ENCODE assay signal across 9 mouse cellular contexts in genomic region chr5:38469891-38470578, GRCm38 (mm10). TPM values are rescaled to one million over a fixed set of nuclear protein-coding genes. Genes with fewer than 3 reads are reported as not detected.
DNase-seq lines count a peak whose midpoint lies in the region; ATAC-seq and TF ChIP-seq lines count a peak whose summit lies in the region.
"Had no signal": no experiment of that assay in that cellular context is flagged by ENCODE, and none has a peak within 500 bp of the region (broad histone marks: within the 10 kb centered on the region; RNA-seq: fewer than 3 reads in every experiment).

No protein-coding gene starts in this region.

- H3K79me2 ChIP-seq in C2C12 (ENCODE audit: control insufficient read depth, insufficient read depth): no peaks in the 10 kb centered on the region

- no peak overlapping the region for H3K27ac ChIP-seq in bone marrow macrophage, adult 2 months (ENCODE audit: insufficient read depth, low read depth, low read length)
- H3K27ac ChIP-seq in embryonic fibroblast, embryonic 13.5 days (ENCODE audit: insufficient read depth, low read length): no peak overlapping the region
- H3K27ac ChIP-seq in heart, embryonic 12.5 days (ENCODE audit: poor library complexity, severe bottlenecking): no peak overlapping the region
- H3K27ac ChIP-seq in liver, embryonic 14.5 days: no peak overlapping the region
- no peak overlapping the region for H3K27ac ChIP-seq in neural tube, embryonic 11.5 days (ENCODE audit: low read depth, low read length)
- no peak overlapping the region for H3K27ac ChIP-seq in stomach, embryonic 16.5 days (ENCODE audit: low read length)
- H3K27ac ChIP-seq: embryonic facial prominence, embryonic 13.5 days had no signal

- H3K4me3 ChIP-seq in C2C12 (ENCODE audit: insufficient read depth, poor library complexity, severe bottlenecking): no peak overlapping the region
- no peak overlapping the region for H3K4me3 ChIP-seq in bone marrow macrophage, adult 2 months (ENCODE audit: insufficient read depth, low read length)
- no peak overlapping the region for H3K4me3 ChIP-seq in embryonic fibroblast, embryonic 13.5 days (ENCODE audit: insufficient read depth, low read length)
- H3K4me3 ChIP-seq in heart, embryonic 12.5 days: no peak overlapping the region
- no peak overlapping the region for H3K4me3 ChIP-seq in liver, embryonic 14.5 days (ENCODE audit: insufficient read depth in 1 of 2, low read depth in 2 of 2, low read length in 2 of 2)
- H3K4me3 ChIP-seq in neural tube, embryonic 11.5 days (ENCODE audit: low read depth, low read length): no peak overlapping the region
- H3K4me3 ChIP-seq in stomach, embryonic 16.5 days (replicated peaks; ENCODE audit: low read length): no peak overlapping the region
- H3K4me3 ChIP-seq: embryonic facial prominence, embryonic 13.5 days had no signal

- TF ChIP-seq EP300 in liver, embryonic 14.5 days (IDR thresholded peaks at IDR 0.05; ENCODE audit: low read depth): no peak

- no peaks in the 10 kb centered on the region for H3K4me1 ChIP-seq in bone marrow macrophage, adult 2 months (ENCODE audit: control insufficient read depth, insufficient read depth, low read length)
- no peaks in the 10 kb centered on the region for H3K4me1 ChIP-seq in embryonic fibroblast, embryonic 13.5 days (ENCODE audit: control insufficient read depth, insufficient read depth, low read length)
- no peaks in the 10 kb centered on the region for H3K4me1 ChIP-seq in heart, embryonic 12.5 days (replicated peaks)
- H3K4me1 ChIP-seq in liver, embryonic 14.5 days (replicated peaks; ENCODE audit: control insufficient read depth in 2 of 2, insufficient read depth in 2 of 2, low read length in 1 of 2): peaks cover 0 to 8% of the 10 kb centered on the region in 2 experiments; a peak in 1 of 4 replicates
- H3K4me1 ChIP-seq in neural tube, embryonic 11.5 days (ENCODE audit: control insufficient read depth, insufficient read depth, low read length): no peaks in the 10 kb centered on the region
- H3K4me1 ChIP-seq in stomach, embryonic 16.5 days (ENCODE audit: control insufficient read depth, insufficient read depth, low read length): no peaks in the 10 kb centered on the region

- DNase-seq in kidney, postnatal 14 days: peak; percentile 78
- DNase-seq in liver, embryonic 14.5 days (ENCODE audit: low read depth in 3 of 3, low spot score in 3 of 3): peak; percentile 39 to 45 (median 40)
- DNase-seq in neural tube, embryonic 11.5 days (ENCODE audit: low spot score): peak; percentile 83

- peak; percentile 57 for TF ChIP-seq CTCF in C2C12 (IDR thresholded peaks at IDR 0.05; ENCODE audit: control insufficient read depth, insufficient read depth, insufficient read length)
- TF ChIP-seq CTCF in bone marrow macrophage, adult 2 months (IDR thresholded peaks at IDR 0.05; ENCODE audit: low read depth, low read length): peak; percentile 88
- peak; percentile 59 for TF ChIP-seq CTCF in embryonic fibroblast, embryonic 13.5 days (IDR thresholded peaks at IDR 0.05; ENCODE audit: borderline replicate concordance, insufficient read depth, low read length)
- TF ChIP-seq CTCF in liver, embryonic 14.5 days (IDR thresholded peaks at IDR 0.05; ENCODE audit: low read depth): peak; percentile 93

- 24% methylated on average over 5 of the region's 5 CpGs for WGBS in heart, embryonic 12.5 days
- 24% methylated on average over 5 of the region's 5 CpGs for WGBS in liver, embryonic 14.5 days (ENCODE audit: insufficient replicate concordance)
- WGBS in neural tube, embryonic 11.5 days: 21% methylated on average over 5 of the region's 5 CpGs
- WGBS in stomach, embryonic 16.5 days: 26% methylated on average over 5 of the region's 5 CpGs

- no peaks in the 10 kb centered on the region for H3K27me3 ChIP-seq in C2C12 (ENCODE audit: control insufficient read depth, insufficient read depth, insufficient read length)
- H3K27me3 ChIP-seq in heart, embryonic 12.5 days (replicated peaks): peaks cover 6% of the 10 kb centered on the region; the same call in 1 of the 2 replicates
- H3K27me3 ChIP-seq in liver, embryonic 14.5 days (ENCODE audit: control insufficient read depth, insufficient read depth, low read length): no peaks in the 10 kb centered on the region
- H3K27me3 ChIP-seq in neural tube, embryonic 11.5 days (ENCODE audit: control insufficient read depth, insufficient read depth, low read length): no peaks in the 10 kb centered on the region
- no peaks in the 10 kb centered on the region for H3K27me3 ChIP-seq in stomach, embryonic 16.5 days (ENCODE audit: control insufficient read depth, insufficient read depth, low read length)
- H3K27me3 ChIP-seq: embryonic facial prominence, embryonic 13.5 days had no signal

- no peaks in the 10 kb centered on the region for H3K79me3 ChIP-seq in C2C12 (ENCODE audit: low read depth)

- H3K36me3 ChIP-seq in C2C12 (ENCODE audit: control insufficient read depth, insufficient read depth): no peaks in the 10 kb centered on the region
- no peaks in the 10 kb centered on the region for H3K36me3 ChIP-seq in heart, embryonic 12.5 days
- no peaks in the 10 kb centered on the region for H3K36me3 ChIP-seq in liver, embryonic 14.5 days (replicated peaks; ENCODE audit: control insufficient read depth, insufficient read depth, low read depth)
- no peaks in the 10 kb centered on the region for H3K36me3 ChIP-seq in neural tube, embryonic 11.5 days (ENCODE audit: control insufficient read depth, insufficient read depth, low read length)
- H3K36me3 ChIP-seq in stomach, embryonic 16.5 days (ENCODE audit: control insufficient read depth, insufficient read depth, low read length): no peaks in the 10 kb centered on the region
- H3K36me3 ChIP-seq: embryonic facial prominence, embryonic 13.5 days had no signal

- no peak overlapping the region for H3K9ac ChIP-seq in heart, embryonic 12.5 days
- H3K9ac ChIP-seq in liver, embryonic 14.5 days (replicated peaks): no peak overlapping the region
- H3K9ac ChIP-seq in neural tube, embryonic 11.5 days (ENCODE audit: low read length): no peak overlapping the region
- no peak overlapping the region for H3K9ac ChIP-seq in stomach, embryonic 16.5 days (ENCODE audit: low read length)
- H3K9ac ChIP-seq: embryonic facial prominence, embryonic 13.5 days had no signal

- no peak for TF ChIP-seq POLR2A in bone marrow macrophage, adult 2 months (IDR thresholded peaks at IDR 0.05; ENCODE audit: borderline replicate concordance, low read depth, low read length)
- no peak for TF ChIP-seq POLR2A in embryonic fibroblast, embryonic 13.5 days (IDR thresholded peaks at IDR 0.05; ENCODE audit: low read depth, low read length)

- H3K4me2 ChIP-seq in heart, embryonic 12.5 days: no peak overlapping the region
- H3K4me2 ChIP-seq in liver, embryonic 14.5 days (ENCODE audit: low read depth): no peak overlapping the region
- H3K4me2 ChIP-seq in neural tube, embryonic 11.5 days (ENCODE audit: low read depth): no peak overlapping the region
- H3K4me2 ChIP-seq in stomach, embryonic 16.5 days (ENCODE audit: low read depth, low read length): no peak overlapping the region
- H3K4me2 ChIP-seq: embryonic facial prominence, embryonic 13.5 days had no signal

- H3K9me3 ChIP-seq in heart, embryonic 12.5 days (replicated peaks): no peaks in the 10 kb centered on the region
- H3K9me3 ChIP-seq in liver, embryonic 14.5 days (ENCODE audit: control insufficient read depth, low read length): no peaks in the 10 kb centered on the region
- no peaks in the 10 kb centered on the region for H3K9me3 ChIP-seq in neural tube, embryonic 11.5 days (ENCODE audit: control insufficient read depth, low read length)
- no peaks in the 10 kb centered on the region for H3K9me3 ChIP-seq in stomach, embryonic 16.5 days (replicated peaks; ENCODE audit: control insufficient read depth, low read length)
- H3K9me3 ChIP-seq: embryonic facial prominence, embryonic 13.5 days had no signal

- peak; percentile 48; the same call in 1 of the 2 replicates for ATAC-seq in heart, embryonic 12.5 days (ENCODE audit: insufficient number of reproducible peaks, low FRiP score)
- peak; percentile 43; the same call in 1 of the 2 replicates for ATAC-seq in liver, embryonic 14.5 days (ENCODE audit: insufficient read depth)
- peak; percentile 75 for ATAC-seq in neural tube, embryonic 11.5 days (ENCODE audit: insufficient read depth, low FRiP score, low TSS enrichment)
- peak; percentile 62; the same call in 1 of the 2 replicates for ATAC-seq in stomach, embryonic 16.5 days (ENCODE audit: insufficient read depth, low FRiP score)

- no peak overlapping the region for H3ac ChIP-seq in C2C12 (ENCODE audit: control insufficient read depth, insufficient read length, low read depth)

TF ChIP-seq in C2C12, 6 proteins besides CTCF, POLR2A, EP300 and RAD21:
- TF ChIP-seq FOSL1 (IDR thresholded peaks at IDR 0.05; ENCODE audit: insufficient read depth, low read length, poor library complexity, severe bottlenecking) (no peak), MYOD1 (IDR thresholded peaks at IDR 0.05; ENCODE audit: control insufficient read depth, insufficient read length, low read depth) (no peak), USF1 (IDR thresholded peaks at IDR 0.05; ENCODE audit: low read depth) (no peak), MYOG (IDR thresholded peaks at IDR 0.05; ENCODE audit: control insufficient read depth, extremely low read depth, insufficient read length) (no peak), CEBPB (IDR thresholded peaks at IDR 0.05; ENCODE audit: low read depth) (no peak), MAX (IDR thresholded peaks at IDR 0.05) (no peak)

RNA-seq across cellular contexts. Expression of gene Slc2a9, which starts 32.9 kb away (rescaled TPM):
- polyA plus RNA-seq in C2C12 (2012; fragmentation: generic; extraction: Trizol): 1.4 TPM
- polyA plus RNA-seq in bone marrow macrophage, adult 2 months (2012; ENCODE audit: insufficient read depth, insufficient read length, missing spikeins): 15.0 and 17.9 TPM in 2 replicates
- polyA plus RNA-seq in embryonic fibroblast, embryonic 13.5 days (2011; ENCODE audit: insufficient read length, low read depth, missing spikeins): 1.8 and 3.1 TPM in 2 replicates
- polyA plus RNA-seq in heart, embryonic 12.5 days (2016; fragmentation: Nextera tagmentation; extraction: Ambion mirVana): 0.22 and 0.71 TPM in 2 replicates
- polyA plus RNA-seq in liver, embryonic 14.5 days (2012; rRNA removed): 1.1 and 1.6 TPM in 2 replicates
- 1.8 and 1.9 TPM in 2 replicates for polyA plus RNA-seq in liver, embryonic 14.5 days (2014; fragmentation: Nextera tagmentation; extraction: Ambion mirVana)
- 0.18 and 0.77 TPM in 2 replicates for polyA plus RNA-seq in neural tube, embryonic 11.5 days (2014; fragmentation: Nextera tagmentation; extraction: Ambion mirVana)
- 0.77 and 1.4 TPM in 2 replicates for polyA plus RNA-seq in stomach, embryonic 16.5 days (2015; fragmentation: Nextera tagmentation; extraction: Ambion mirVana)
